Mouse (Mus musculus) embryonic facial prominence, embryonic 11.5 days (tissue): ENCODE measurements around the gene Spice1. TPM values are rescaled to one million over a fixed set of nuclear protein-coding genes. Genes with fewer than 3 reads are reported as not detected.

Source experiments
- ATAC-seq: fragments of 200-750 bp; cut with Nextera tagmentation; replicated peaks from 2 replicates; pipeline ENCODE4 v1.8.0; 2017; ENCODE audit warnings: low read depth; ENCODE audit not compliant: insufficient number of reproducible peaks, low FRiP score, low TSS enrichment
- DNase-seq: peaks from one replicate; pipeline ENCODE4 v3.0.0-alpha.2; 2015; ENCODE audit warnings: low spot score
- H3K27ac ChIP-seq: fragments of 300-500 bp; sonication (generic); replicated peaks from 2 replicates; pipeline ENCODE4 v1.5.1; 2014; ENCODE audit warnings: mild to moderate bottlenecking, low read depth, low read length, control low read depth
- H3K27me3 ChIP-seq: fragments of 300-500 bp; sonication (generic); 2 replicates; pipeline ENCODE4 v1.6.1; 2014; ENCODE audit warnings: mild to moderate bottlenecking, low read length, moderate library complexity, mixed read lengths; ENCODE audit not compliant: control insufficient read depth, insufficient read depth
- H3K36me3 ChIP-seq: fragments of 300-500 bp; sonication (generic); replicated peaks from 2 replicates; pipeline ENCODE4 v1.6.1; 2014; ENCODE audit warnings: low read depth, mild to moderate bottlenecking, low read length, moderate library complexity, mixed read lengths; ENCODE audit not compliant: control insufficient read depth, insufficient read depth
- H3K4me1 ChIP-seq: fragments of 300-500 bp; sonication (generic); 2 replicates; pipeline ENCODE4 v1.6.1; 2014; ENCODE audit warnings: low read length, mixed read lengths; ENCODE audit not compliant: control insufficient read depth, insufficient read depth
- H3K4me2 ChIP-seq: fragments of 300-500 bp; sonication (generic); 2 replicates; pipeline ENCODE4 v1.6.1; 2014; ENCODE audit warnings: low read depth, mild to moderate bottlenecking, control low read depth, low read length, moderate library complexity
- H3K4me3 ChIP-seq: fragments of 300-500 bp; sonication (generic); 2 replicates; pipeline ENCODE4 v1.5.1; 2014; ENCODE audit warnings: low read depth, low read length, control low read depth
- H3K9ac ChIP-seq: fragments of 300-500 bp; sonication (generic); replicated peaks from 2 replicates; pipeline ENCODE4 v1.6.1; 2014; ENCODE audit warnings: mild to moderate bottlenecking, control low read depth, low read length
- H3K9me3 ChIP-seq: fragments of 300-500 bp; sonication (generic); replicated peaks from 2 replicates; pipeline ENCODE4 v1.6.1; 2016; ENCODE audit warnings: mild to moderate bottlenecking, low read length, inconsistent platforms, mixed read lengths; ENCODE audit not compliant: control insufficient read depth
- WGBS: fragments of 180-500 bp; shearing (Covaris S2); extraction: QIAGEN DNeasy Blood & Tissue Kit; methylation state at CpG from one replicate; pipeline ENCODE4 v1.1.7; 2014; 5-methylcytosine and 5-hydroxymethylcytosine counted together
- polyA plus RNA-seq: library from polyadenylated mRNA; unstranded; fragments of >200 nt; fragmentation: Nextera tagmentation; extraction: Ambion mirVana; gene quantifications from 2 replicates; pipeline ENCODE4 v1.2.1, GENCODE M21; 2014

Gene Spice1
- polyA plus RNA-seq = 32.4 and 34.8 TPM in 2 replicates

DNA sequence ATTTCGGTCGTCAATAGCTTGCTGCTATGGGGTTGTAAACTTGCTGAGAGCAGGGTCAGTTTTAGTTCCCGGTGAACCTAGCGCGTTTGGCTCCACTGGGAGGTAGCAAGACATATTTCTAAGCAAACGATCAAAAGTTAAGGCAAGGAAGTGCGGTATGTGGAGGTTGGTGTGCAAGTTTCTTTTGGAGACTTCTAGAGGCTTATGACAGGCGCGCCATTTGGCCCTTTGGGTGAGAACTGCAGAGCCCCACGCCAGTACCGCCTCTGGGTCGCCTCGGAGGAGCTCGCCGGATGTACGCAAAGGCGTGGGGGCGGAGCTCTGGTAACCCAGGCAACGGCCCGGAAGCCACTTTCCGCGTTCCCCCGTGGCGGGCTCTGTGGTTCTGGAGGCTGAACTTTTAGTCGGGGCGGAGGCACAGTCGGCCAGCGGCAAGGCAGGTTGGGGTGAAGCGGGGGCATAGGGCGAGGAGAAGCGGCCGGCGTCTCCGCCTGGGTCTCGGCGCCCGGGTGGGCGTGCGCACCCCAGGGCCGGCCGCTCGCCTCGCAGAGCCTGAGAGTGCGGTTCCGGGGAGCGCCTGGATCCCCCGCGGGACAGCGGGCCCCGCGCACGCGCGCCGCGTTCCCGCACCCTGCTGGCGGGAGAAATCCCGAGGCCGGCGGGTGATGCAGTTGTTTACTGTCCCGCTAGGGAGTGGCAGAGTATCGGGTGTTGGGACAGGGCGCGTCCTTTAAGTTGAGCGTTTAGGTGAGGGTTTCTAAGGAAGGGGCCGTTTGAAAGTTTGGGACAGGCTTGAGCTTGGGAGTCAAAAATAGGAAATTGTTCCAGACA is at the start of gene Spice1:
Spice1 (plus strand) TSS at position 51 of the 831 bp plus-strand sequence.
- Histone ChIP-seq H3K9ac (peak within 1 kb of the TSS; percentile 79), H3K9me3 (no peaks in the 10 kb centered on the region), H3K4me2 (peak within 1 kb of the TSS; percentile 65), H3K4me1 (no peaks in the 10 kb centered on the region), H3K4me3 (peak within 1 kb of the TSS; percentile 80), H3K36me3 (no peaks in the 10 kb centered on the region), H3K27me3 (no peaks in the 10 kb centered on the region), H3K27ac (peak within 1 kb of the TSS; percentile 87)
- under 1% methylated on average over 67 of the region's 67 CpGs for WGBS
- DNase-seq (peak; percentile 94), ATAC-seq (peak; percentile 98)

DNA sequence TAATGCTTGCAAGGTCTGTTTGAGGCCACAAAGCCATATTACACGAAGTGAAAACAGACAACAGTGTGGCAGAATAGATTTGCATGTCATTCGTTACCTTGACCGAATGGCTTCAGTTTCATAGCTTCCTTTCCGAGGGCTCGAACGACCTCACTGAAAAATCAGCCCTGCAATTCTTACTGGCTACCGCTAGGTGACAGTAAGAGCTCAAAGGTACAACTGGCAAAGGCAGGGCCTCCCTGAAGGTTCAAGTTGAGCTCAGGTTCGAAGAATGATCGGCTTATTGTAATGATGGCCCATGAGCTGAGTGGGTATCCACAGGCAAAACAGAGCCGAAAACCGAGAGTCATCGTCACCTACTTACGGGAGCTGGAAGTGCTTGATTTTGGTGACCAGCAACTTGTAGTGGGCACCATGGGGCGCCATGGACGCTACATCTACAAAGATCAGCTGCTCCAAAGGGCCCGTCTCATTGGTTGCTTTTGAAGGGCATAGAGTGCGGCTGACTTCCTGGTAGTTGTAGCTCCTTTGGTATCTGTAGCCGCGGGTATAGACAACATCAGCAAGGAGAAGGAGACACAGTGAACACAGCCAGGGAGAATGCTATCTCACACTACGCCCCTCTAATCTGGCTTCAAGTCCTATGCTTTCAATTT is 47.4 kb upstream of the Spice1 start:
- H3K27ac ChIP-seq = no peak overlapping the region
- DNase-seq (peak; percentile 42), ATAC-seq (no peak)
- H3K4me3 ChIP-seq = no peak overlapping the region
- H3K4me1 ChIP-seq = no peaks in the 10 kb centered on the region
- no peak overlapping the region for H3K4me2 ChIP-seq
- H3K9ac ChIP-seq = no peak overlapping the region
- WGBS = 77% methylated on average over 20 of the region's 20 CpGs
- no peaks in the 10 kb centered on the region for H3K9me3 ChIP-seq
- no peaks in the 10 kb centered on the region for H3K27me3 ChIP-seq
- no peaks in the 10 kb centered on the region for H3K36me3 ChIP-seq

DNA sequence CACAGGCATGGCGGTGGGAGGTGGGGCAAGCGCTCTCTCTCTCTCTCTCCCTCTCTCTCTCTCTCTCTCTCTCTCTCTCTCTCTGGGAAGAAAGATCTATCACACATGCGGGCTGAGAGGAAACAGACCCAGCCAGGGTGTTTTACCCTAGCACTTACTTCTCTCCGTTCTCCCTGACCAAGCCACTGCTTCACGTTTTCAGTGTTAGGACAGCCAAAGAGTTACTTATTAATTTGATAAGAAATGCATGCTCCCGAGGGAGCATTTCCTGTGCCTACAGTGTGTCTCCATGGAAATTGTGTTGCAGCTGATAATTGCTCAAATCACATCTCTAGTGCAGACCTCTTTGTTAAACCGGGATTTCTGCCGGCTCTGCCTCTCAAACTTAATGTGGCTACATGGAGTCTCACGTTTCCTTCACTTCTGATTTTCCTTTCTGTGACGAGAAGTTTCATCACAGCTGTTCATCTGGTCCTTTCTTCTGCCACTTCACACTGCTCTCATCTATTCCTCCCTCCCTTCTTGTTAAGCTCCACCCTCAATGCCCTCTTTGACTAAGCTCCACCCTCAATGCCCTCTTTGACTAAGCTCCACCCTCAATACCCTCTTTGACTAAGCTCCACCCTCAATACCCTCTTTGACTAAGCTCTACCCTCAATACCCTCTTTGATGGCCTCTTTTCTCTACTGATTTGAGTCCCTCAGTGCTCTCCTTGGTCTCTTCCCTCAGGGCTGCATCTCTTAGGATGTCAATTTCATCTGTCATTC is 44.6 kb upstream of the Spice1 start:
- 58% methylated on average over 10 of the region's 10 CpGs for WGBS
- no peaks in the 10 kb centered on the region for H3K36me3 ChIP-seq
- H3K27me3 ChIP-seq = no peaks in the 10 kb centered on the region
- no peaks in the 10 kb centered on the region for H3K9me3 ChIP-seq
- no peak overlapping the region for H3K4me3 ChIP-seq
- no peak for ATAC-seq
- no peaks in the 10 kb centered on the region for H3K4me1 ChIP-seq
- no peak for DNase-seq
- H3K9ac ChIP-seq = no peak overlapping the region
- H3K27ac ChIP-seq = no peak overlapping the region
- no peak overlapping the region for H3K4me2 ChIP-seq

DNA sequence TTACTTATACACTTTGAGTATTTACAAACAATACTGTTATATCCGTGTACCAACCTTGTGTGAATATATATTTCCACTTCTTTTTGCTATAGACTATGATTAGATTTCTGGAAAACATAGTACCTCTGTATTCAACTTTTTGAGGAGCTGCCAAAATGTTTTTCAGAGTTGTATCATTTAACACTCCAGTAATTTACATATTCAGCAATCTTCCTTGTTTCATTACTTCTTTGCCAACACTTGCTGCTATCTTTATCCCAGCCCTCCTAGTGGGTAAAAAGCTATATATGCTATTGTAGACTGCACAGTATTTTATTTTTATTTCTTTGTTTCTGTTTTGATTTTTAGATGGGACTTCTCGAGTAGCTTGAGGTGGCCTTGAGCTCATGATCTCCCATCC is 43.1 kb upstream of the Spice1 start:
- Histone ChIP-seq H3K9me3 (no peaks in the 10 kb centered on the region), H3K27me3 (no peaks in the 10 kb centered on the region), H3K4me3 (no peak overlapping the region), H3K27ac (no peak overlapping the region), H3K9ac (no peak overlapping the region), H3K36me3 (no peaks in the 10 kb centered on the region), H3K4me1 (no peaks in the 10 kb centered on the region), H3K4me2 (no peak overlapping the region)
- ATAC-seq = no peak
- no peak for DNase-seq
- 65% methylated on average over 2 of the region's 2 CpGs for WGBS

DNA sequence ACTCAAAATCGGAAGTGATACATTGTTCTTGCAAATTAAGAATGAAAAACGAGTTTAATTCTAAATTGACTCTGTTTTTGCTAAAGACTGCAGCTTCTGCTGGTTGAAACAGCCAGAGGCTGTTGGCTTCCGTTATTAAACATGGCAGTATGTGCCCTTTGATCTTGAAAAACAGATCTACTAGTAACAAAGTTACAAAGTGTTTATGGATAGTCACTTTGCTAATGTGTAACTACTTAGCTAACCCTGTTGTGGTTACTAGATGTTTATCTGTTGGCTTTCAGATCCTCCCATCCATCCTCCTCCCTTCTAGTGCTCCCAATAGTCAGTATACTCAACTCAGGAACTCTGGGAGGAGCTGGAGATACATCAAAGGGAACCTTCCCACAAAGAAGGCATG is 41.3 kb upstream of the Spice1 start:
- Histone ChIP-seq H3K36me3 (no peaks in the 10 kb centered on the region), H3K4me3 (no peak overlapping the region), H3K9ac (no peak overlapping the region), H3K27ac (no peak overlapping the region), H3K9me3 (no peaks in the 10 kb centered on the region), H3K4me1 (no peaks in the 10 kb centered on the region), H3K27me3 (no peaks in the 10 kb centered on the region), H3K4me2 (no peak overlapping the region)
- ATAC-seq = no peak
- no peak for DNase-seq
- 63% methylated on average over 3 of the region's 3 CpGs for WGBS

DNA sequence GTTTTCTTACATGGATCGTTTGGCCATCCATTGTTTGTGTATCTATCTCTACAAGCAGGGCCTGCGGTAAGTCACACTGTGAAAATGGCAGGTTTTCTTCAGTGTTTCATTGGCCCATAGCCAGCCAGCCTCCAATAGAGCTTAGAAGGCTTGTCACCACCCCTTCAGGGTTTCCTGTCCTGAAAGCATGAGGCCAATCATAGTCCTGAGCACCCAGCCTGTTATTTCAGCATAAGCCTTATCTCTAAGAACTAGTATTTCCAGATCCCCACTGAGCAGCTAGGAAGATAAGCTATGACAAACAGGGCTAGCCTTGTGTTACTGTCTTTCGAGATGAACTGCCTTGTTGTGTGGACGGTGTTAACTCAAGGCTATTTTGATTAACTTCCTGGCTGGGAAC is 33.5 kb upstream of the Spice1 start:
- H3K4me1 ChIP-seq = no peaks in the 10 kb centered on the region

DNA sequence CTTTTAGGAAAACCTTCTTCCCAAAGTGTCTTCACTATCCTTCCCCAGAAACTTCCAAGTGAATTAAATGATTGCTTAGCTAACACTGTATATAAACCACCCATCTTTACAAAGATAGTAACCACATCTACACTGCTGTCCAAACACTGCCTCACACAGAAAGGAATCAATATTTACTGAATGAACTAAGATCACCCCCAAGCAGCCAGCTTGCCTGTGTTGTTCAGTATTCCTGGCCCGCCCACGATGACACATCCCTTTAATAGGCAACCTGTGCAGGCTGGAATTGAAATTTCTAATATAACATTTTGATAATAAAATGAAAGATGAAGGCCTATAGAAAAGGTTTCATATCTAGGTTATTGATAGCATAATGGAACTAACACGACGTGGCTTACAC is 30.6 kb upstream of the Spice1 start:
- H3K27ac ChIP-seq = no peak overlapping the region
- no peak overlapping the region for H3K4me3 ChIP-seq
- WGBS = 90% methylated on average over 4 of the region's 4 CpGs
- no peak for ATAC-seq
- no peak overlapping the region for H3K9ac ChIP-seq
- no peak overlapping the region for H3K4me2 ChIP-seq
- no peaks in the 10 kb centered on the region for H3K27me3 ChIP-seq
- no peaks in the 10 kb centered on the region for H3K36me3 ChIP-seq
- DNase-seq = no peak
- no peaks in the 10 kb centered on the region for H3K9me3 ChIP-seq
- H3K4me1 ChIP-seq = no peaks in the 10 kb centered on the region

More for the DNA sequence above, 33.5 kb upstream of the Spice1 start:
- Histone ChIP-seq H3K9me3 (no peaks in the 10 kb centered on the region), H3K27ac (no peak overlapping the region), H3K9ac (no peak overlapping the region), H3K4me3 (no peak overlapping the region), H3K36me3 (no peaks in the 10 kb centered on the region), H3K4me2 (no peak overlapping the region), H3K27me3 (no peaks in the 10 kb centered on the region)
- DNase-seq = no peak
- 80% methylated on average over 4 of the region's 4 CpGs for WGBS
- ATAC-seq = no peak
